Mouse (Mus musculus): ENCODE data around the gene Sncg.
"Not testable (repeated sequence)": the region's sequence is repeated elsewhere in the genome, so short reads cannot be mapped to it uniquely, and the experiment has no call there.

Sncg gene

GRCm38 (mm10) chr14:34370203-34370602 is 4.4 kb downstream of the Sncg start:
- DNase-seq = peak in 1 of 2 experiments; percentile 39

GRCm38 (mm10) chr14:34365147-34365507 is 9.5 kb downstream of the Sncg start:
- no peak for DNase-seq

- not testable (repeated sequence) for DNase-seq
Observed at GRCm38 (mm10) chr14:34364254-34365146, 10.1 kb downstream of the Sncg start.

GRCm38 (mm10) chr14:34363490-34364253 is 10.9 kb downstream of the Sncg start:
- peak; percentile 80 to 81 for DNase-seq

- DNase-seq = peak; percentile 87 to 88
Observed at GRCm38 (mm10) chr14:34362726-34363445, 11.7 kb downstream of the Sncg start.

- DNase-seq = no peak
Observed at GRCm38 (mm10) chr14:34362135-34362534, 12.5 kb downstream of the Sncg start.

- DNase-seq = peak; percentile 62 to 69
Observed at GRCm38 (mm10) chr14:34360251-34360650, 14.3 kb downstream of the Sncg start.

GRCm38 (mm10) chr14:34359676-34360244 is 14.8 kb downstream of the Sncg start:
- DNase-seq = no peak

- peak; percentile 91 to 94 for DNase-seq
Observed at GRCm38 (mm10) chr14:34357671-34358455, 16.7 kb downstream of the Sncg start.

- DNase-seq = no peak
Observed at GRCm38 (mm10) chr14:34355301-34355700, 19.3 kb downstream of the Sncg start, which contains the start of gene Fam25c. Fam25c (minus strand) TSS chr14:34355433.

- DNase-seq = peak; percentile 63 to 82
Observed at GRCm38 (mm10) chr14:34354456-34354855, 20.1 kb downstream of the Sncg start.

- no peak for DNase-seq
Observed at GRCm38 (mm10) chr14:34353326-34353725, 21.3 kb downstream of the Sncg start.

GRCm38 (mm10) chr14:34352523-34352922 is 22.1 kb downstream of the Sncg start:
- DNase-seq = no peak

- DNase-seq = no peak
Observed at GRCm38 (mm10) chr14:34351660-34352059, 22.9 kb downstream of the Sncg start.

GRCm38 (mm10) chr14:34349007-34349406 is 25.6 kb downstream of the Sncg start:
- DNase-seq = peak; percentile 43 to 51

- no peak for DNase-seq
Observed at GRCm38 (mm10) chr14:34348301-34348700, 26.3 kb downstream of the Sncg start.

- DNase-seq = no peak
Observed at GRCm38 (mm10) chr14:34347084-34347483, 27.5 kb downstream of the Sncg start.

- DNase-seq = no peak
Observed at GRCm38 (mm10) chr14:34345771-34346566, 28.6 kb downstream of the Sncg start.

- DNase-seq = no peak
Observed at GRCm38 (mm10) chr14:34344361-34344760, 30.2 kb downstream of the Sncg start.

- DNase-seq = no peak
Observed at GRCm38 (mm10) chr14:34343078-34343477, 31.5 kb downstream of the Sncg start.

- no peak for DNase-seq
Observed at GRCm38 (mm10) chr14:34341993-34342392, 32.6 kb downstream of the Sncg start.

All from kidney, postnatal 36 days (tissue).